Mouse (Mus musculus) G1E (cell line): ENCODE data around the gene Gpx4.

Experiments used
- CTCF ChIP-seq: IDR thresholded peaks from 2 replicates; pipeline ENCODE4 v1.5.1; 2012; ENCODE audit warnings: low read depth, low read length, inconsistent platforms, mixed read lengths
- GATA1 ChIP-seq: IDR thresholded peaks from 2 replicates; pipeline ENCODE4 v1.6.1; 2012; ENCODE audit warnings: borderline replicate concordance, low read length, inconsistent platforms, mixed read lengths
- GATA2 ChIP-seq: IDR thresholded peaks from 2 replicates; pipeline ENCODE4 v1.6.1; 2012; ENCODE audit warnings: low read depth, low read length, inconsistent platforms, borderline replicate concordance
- POLR2AphosphoS5 ChIP-seq: IDR thresholded peaks from 2 replicates; pipeline ENCODE4 v1.6.1; 2012; ENCODE audit warnings: low read depth, low read length, inconsistent platforms; ENCODE audit not compliant: insufficient replicate concordance
- TAL1 ChIP-seq: conservative IDR thresholded peaks from 2 replicates; pipeline ENCODE4 v1.6.1; 2012; ENCODE audit warnings: low read depth, low read length, inconsistent platforms, mixed read lengths

DNA sequence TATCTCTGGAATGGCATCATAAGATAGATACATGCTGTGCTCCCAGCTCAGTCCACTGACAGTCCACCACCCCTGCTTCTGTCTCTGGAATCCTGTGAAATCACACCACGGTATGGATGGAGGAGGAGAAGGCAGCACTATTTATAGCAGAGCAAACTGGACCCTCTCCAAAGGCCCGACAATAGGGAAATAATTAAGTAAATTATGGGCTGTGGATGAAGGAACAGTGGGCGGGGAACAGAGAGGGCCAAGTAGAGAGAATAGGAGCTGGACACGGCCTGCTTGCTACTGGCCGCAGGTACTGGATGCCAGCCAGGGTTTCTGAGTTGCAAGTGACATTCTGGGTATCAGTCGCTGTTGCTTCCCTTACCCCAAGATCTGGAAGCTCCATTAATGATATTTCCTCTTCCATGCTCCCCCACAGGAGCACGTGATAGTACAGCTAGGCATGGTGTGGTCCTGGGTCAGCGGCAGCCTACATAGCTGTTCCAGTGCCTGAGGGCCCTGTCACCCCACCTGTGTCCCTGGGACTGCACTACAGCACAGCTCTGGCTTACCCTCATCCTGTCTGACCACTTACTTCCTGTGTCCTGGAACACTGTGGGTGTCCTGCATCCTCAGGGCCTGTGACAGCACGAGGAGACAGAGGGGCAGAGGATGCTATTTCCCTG is 38.0 kb downstream of the Gpx4 start:
- no peak for TF ChIP-seq CTCF
- no peak for TF ChIP-seq GATA1
- TF ChIP-seq POLR2AphosphoS5 = no peak
- TF ChIP-seq TAL1 = no peak
- TF ChIP-seq GATA2 = no peak
